Mouse (Mus musculus): Measurements from ENCODE around the gene Vgll4.

GRCm38 (mm10) chr6:114854368-114854767 lies 115.4 kb downstream of the Vgll4 start:
- TF ChIP-seq CTCF (IDR thresholded peaks at IDR 0.05; ENCODE audit: low read depth), result no peak
- no peak for TF ChIP-seq EP300 (IDR thresholded peaks at IDR 0.05; ENCODE audit: low read depth)
